Mouse (Mus musculus) embryonic fibroblast, embryonic 13.5 days (primary cell): ENCODE results near the gene Mapk10. TPM values are rescaled to one million over a fixed set of nuclear protein-coding genes. Genes with fewer than 3 reads are reported as not detected.
"Not testable (repeated sequence)": the region's sequence is repeated elsewhere in the genome, so short reads cannot be mapped to it uniquely, and the experiment has no call there.

Experiments used
- H3K27ac ChIP-seq: 2 replicates; pipeline ENCODE4 v1.5.1; 2012; ENCODE audit warnings: low read length, control low read depth, inconsistent platforms; ENCODE audit not compliant: insufficient read depth
- H3K4me1 ChIP-seq: 2 replicates; pipeline ENCODE4 v1.6.1; 2011; ENCODE audit warnings: low read length; ENCODE audit not compliant: control insufficient read depth, insufficient read depth
- H3K4me3 ChIP-seq: 2 replicates; pipeline ENCODE4 v1.5.1; 2011; ENCODE audit warnings: mild to moderate bottlenecking, control low read depth, low read length; ENCODE audit not compliant: insufficient read depth
- CTCF ChIP-seq: IDR thresholded peaks from 2 replicates; pipeline ENCODE4 v1.5.1; 2011; ENCODE audit warnings: mild to moderate bottlenecking, control low read depth, low read length, moderate library complexity, borderline replicate concordance; ENCODE audit not compliant: insufficient read depth
- POLR2A ChIP-seq: IDR thresholded peaks from 2 replicates; pipeline ENCODE4 v1.6.1; 2011; ENCODE audit warnings: low read depth, mild to moderate bottlenecking, control low read depth, low read length, moderate library complexity
- polyA plus RNA-seq: library from polyadenylated mRNA; stranded (reverse); fragments of >200 nt; gene quantifications from 2 replicates; pipeline ENCODE4 v1.2.4, GENCODE M21; 2011; ENCODE audit warnings: low read depth; ENCODE audit not compliant: missing spikeins, insufficient read length

Mapk10 gene
- polyA plus RNA-seq, 1 experiment = 0.16 TPM

DNA sequence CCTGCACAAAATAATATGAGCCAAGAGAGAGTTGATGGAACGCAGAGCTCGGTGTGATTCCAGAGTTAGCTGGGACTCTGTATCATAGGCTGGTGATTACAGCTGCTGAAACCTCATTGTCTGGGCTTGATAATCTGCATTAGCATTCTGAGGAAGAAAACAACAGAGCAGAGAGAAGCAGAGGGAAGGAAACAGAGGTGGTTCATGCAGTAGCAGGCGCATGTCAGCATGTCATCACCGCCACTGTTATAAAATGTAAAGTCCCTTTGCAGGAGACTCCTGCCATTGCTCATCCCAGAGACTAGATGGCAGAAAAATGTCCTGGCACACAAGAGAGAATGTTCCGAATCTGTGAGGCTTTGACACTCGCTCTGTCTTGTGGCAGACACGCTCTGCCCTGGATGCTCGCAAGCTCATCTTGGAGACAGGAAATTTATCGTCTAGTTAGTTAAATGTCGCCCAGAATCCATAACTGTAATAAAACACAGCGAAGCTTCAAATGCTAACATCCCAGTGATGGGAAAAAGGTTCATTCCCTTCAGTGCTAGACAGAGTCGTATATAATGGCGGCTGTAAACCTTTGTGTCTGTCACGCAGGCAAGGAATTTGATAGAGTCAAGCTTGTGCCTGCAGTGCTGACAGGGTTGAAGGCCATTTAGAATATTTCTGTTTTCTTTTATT, 322.5 kb downstream of the Mapk10 start:
- Histone ChIP-seq H3K4me3 (no peak overlapping the region), H3K4me1 (no peaks in the 10 kb centered on the region), H3K27ac (no peak overlapping the region)
- TF ChIP-seq CTCF (no peak), POLR2A (no peak)

DNA sequence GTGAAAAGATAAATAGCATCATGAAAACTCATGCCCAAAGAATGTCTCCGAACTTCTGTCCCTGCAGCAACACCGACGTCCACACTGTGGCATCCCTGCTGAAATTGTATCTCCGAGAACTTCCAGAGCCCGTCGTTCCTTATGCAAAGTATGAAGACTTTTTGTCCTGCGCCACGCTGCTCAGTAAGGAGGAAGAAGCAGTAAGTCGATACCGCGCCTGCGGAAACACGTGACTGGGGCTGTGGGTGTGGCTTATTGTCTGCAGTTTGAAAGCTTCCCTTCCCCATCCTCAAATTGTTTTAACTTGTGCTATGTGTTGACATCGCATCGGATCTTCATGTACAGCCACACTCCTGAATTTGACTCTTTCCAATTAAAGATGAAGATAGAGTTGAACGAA, 335.5 kb downstream of the Mapk10 start:
- Histone ChIP-seq H3K4me3 (no peak overlapping the region), H3K4me1 (peaks cover 3% of the 10 kb centered on the region; the same call in 1 of the 2 replicates), H3K27ac (no peak overlapping the region)
- no peak for TF ChIP-seq POLR2A
- TF ChIP-seq CTCF = no peak

DNA sequence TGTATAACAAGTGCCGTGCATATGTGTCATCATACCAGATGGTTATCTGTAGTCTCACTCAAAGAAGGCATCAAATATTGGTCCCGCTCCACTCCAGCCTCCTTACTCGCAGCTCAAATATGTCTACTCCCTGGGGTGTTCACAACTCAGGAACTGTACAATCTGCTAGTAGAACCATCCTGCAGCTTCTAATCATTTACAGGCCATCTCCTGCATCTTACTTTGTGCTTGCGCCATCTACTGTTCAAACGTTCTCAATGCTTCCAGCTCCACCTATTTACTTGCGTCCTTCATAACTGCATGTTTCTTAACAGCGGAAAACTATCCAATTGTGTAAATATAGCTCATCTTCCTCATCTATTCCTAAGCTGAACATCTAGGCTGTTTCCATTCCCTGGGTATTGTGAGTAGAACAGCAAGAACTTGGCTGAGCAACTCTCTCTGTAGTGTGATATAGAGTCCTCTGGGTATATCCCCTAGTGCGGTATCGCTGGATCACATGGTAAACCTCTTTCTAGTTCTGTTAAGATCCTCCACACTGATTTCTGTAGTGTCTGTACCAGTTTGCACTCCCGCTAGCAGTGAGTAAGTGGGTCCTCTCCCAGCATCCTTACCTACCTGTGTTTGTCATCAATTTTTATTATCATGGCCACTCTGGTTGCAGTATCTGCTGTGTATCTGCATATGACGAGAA, 336.4 kb downstream of the Mapk10 start:
- Histone ChIP-seq H3K4me3 (no peak overlapping the region), H3K4me1 (peaks cover 3% of the 10 kb centered on the region; the same call in 1 of the 2 replicates), H3K27ac (no peak overlapping the region)
- TF ChIP-seq POLR2A (no peak), CTCF (no peak)

DNA sequence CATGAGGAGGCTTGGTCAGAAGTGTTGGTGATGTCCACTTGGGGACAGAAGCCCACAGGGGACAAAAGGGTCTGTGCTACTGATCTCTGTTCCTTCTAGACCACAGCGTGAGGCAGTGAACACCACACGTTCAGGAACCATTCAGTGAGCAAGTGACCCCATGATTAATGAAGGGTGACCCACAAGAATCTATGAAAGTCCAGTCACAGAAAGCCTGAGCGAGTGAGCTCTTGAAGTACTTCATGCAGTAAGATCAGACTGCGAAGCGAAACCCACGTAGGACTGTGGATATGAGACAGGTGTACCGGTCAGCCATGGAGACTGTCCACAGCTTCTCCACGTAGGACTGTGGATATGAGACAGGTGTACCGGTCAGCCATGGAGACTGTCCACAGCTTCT, 338.1 kb downstream of the Mapk10 start:
- H3K4me3 ChIP-seq, H3K4me1 ChIP-seq, H3K27ac ChIP-seq: not testable (repeated sequence)

DNA sequence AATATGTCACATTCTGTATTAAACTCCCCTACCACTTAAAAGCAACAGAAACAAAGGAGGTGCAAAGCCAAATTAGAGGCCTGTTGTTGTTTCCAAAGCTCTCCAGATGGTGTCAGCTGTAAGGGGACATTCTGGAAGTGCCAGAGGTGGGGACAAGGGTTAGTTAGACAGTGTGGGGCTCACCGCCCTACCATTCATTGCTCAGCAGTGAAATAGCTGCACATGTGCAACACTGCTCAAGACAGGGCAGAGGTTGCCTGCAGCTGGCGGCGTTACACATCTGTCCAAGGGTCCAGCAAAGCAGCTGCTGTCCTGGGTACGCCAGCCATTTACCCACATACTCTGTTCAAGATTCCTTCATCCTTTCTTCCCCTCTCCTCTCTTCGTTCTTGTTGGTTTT, 342.9 kb downstream of the Mapk10 start:
- TF ChIP-seq POLR2A (no peak), CTCF (no peak)
- Histone ChIP-seq H3K27ac (no peak overlapping the region), H3K4me1 (no peaks in the 10 kb centered on the region), H3K4me3 (no peak overlapping the region)

DNA sequence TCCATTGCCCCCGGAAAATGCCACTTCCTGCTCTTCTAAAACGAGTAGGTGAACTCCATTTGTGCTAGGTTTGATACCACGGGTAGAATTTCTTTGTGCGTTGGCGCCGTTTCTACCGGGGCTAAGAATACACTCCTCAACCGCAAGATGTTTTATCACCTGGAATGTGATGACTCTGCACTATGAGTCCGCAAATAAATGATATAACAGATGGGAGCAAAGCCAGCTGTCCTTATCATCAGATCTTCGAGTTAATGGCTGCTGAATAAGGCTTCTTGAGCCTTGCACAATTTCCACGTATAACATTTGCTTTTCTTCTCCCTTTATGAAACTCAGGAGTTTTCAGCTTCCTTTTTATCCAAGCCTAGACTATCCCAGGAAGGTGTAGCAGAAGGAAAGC, 351.4 kb downstream of the Mapk10 start:
- Histone ChIP-seq H3K4me1 (peaks cover 8% of the 10 kb centered on the region), H3K27ac (no peak overlapping the region), H3K4me3 (no peak overlapping the region)
- TF ChIP-seq CTCF (no peak), POLR2A (no peak)

DNA sequence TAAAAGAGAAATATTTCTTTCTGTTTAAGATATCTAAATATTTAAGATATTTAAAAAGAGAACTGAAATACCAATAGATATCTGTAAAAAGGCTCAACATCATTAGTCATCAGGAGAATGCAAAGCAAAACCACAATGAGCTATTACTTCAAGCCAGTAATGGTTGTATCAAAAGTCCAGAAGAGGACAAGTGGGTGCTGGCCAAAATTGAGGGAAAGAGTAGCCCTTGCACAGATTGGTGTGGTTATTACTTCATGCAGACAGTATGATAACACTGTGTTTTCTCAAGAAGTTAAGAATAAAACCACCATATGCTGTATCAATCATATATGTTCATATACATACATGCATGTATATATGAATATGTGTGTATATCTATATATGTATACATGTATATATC, 353.1 kb downstream of the Mapk10 start:
- TF ChIP-seq POLR2A (no peak), CTCF (no peak)
- H3K4me3 ChIP-seq = no peak overlapping the region
- H3K4me1 ChIP-seq = peaks cover 8% of the 10 kb centered on the region
- H3K27ac ChIP-seq = no peak overlapping the region

Other genes with a start within 250 kb of the Mapk10 start
- 8.8 and 10.6 TPM in 2 replicates for gene Ptpn13, start 213.9 kb upstream of the Mapk10 start, polyA plus RNA-seq